Mouse (Mus musculus) inflammation-experienced regulatory T-cells (primary cell): ENCODE measurements around the gene Gm10375. TPM values are rescaled to one million over a fixed set of nuclear protein-coding genes. Genes with fewer than 3 reads are reported as not detected.

Source experiments
- polyA plus RNA-seq, 2 experiments: library from polyadenylated mRNA; unstranded; fragments of 100-300 nt; shearing (Covaris generic); gene quantifications; one replicate each; pipeline ENCODE4 v1.2.1; 2017

Gm10375 gene
- polyA plus RNA-seq: not detected

GRCm38 (mm10) chr14:43607913-43608312 is at the start of gene Gm10375:
Gene Gm10375, minus strand, starts transcription at chr14:43608013.

GRCm38 (mm10) chr14:43579046-43579445 is 28.8 kb downstream of the Gm10375 start, which contains the start of gene Gm17654:
Gene Gm17654, minus strand, starts transcription at chr14:43579146.

Other genes with a start within 250 kb of the Gm10375 start
- gene Gm8138, start 191.7 kb downstream of the Gm10375 start, polyA plus RNA-seq: not detected
- gene Gm5799, start 64.4 kb downstream of the Gm10375 start, polyA plus RNA-seq: under 1 TPM in 1 of 2 experiments, not detected in 1; 0.43 TPM
- under 1 TPM in 1 of 2 experiments, not detected in 1; 0.89 TPM for gene Gm17654, start 28.9 kb downstream of the Gm10375 start, polyA plus RNA-seq
- gene Gm8165, start 69.2 kb upstream of the Gm10375 start, polyA plus RNA-seq: under 1 TPM in 1 of 2 experiments, not detected in 1; 0.51 TPM
- gene Gm7324, start 89.8 kb upstream of the Gm10375 start, polyA plus RNA-seq: 10 to 100 TPM in 1 of 2 experiments, 1 to 10 TPM in 1; 1.7 to 11.6 TPM
- not detected for gene Gm16506, start 119.5 kb upstream of the Gm10375 start, polyA plus RNA-seq
- gene Gm6526, start 139.9 kb upstream of the Gm10375 start, polyA plus RNA-seq: not detected
- not detected for gene Gm8180, start 176.7 kb upstream of the Gm10375 start, polyA plus RNA-seq